In genomic region chr5:89470483-89470882, GRCm38 (mm10) we compare ENCODE assay signal across 40 mouse cellular contexts. TPM values are rescaled to one million over a fixed set of nuclear protein-coding genes. Genes with fewer than 3 reads are reported as not detected.
"Had no signal": no experiment of that assay in that cellular context is flagged by ENCODE, and none has a peak within 500 bp of the region (broad histone marks: within the 10 kb centered on the region; RNA-seq: fewer than 3 reads in every experiment).

No protein-coding gene starts in this region.

- H3K27ac ChIP-seq: gastrocnemius, adult 2 months; heart, embryonic 10.5 days; hindbrain, embryonic 10.5 days; hindbrain, embryonic 12.5 days; hindbrain, embryonic 14.5 days; intestine, embryonic 15.5 days; layer of hippocampus, adult 2 months; left cerebral cortex, adult 2 months; limb, embryonic 10.5 days; limb, embryonic 12.5 days; liver, embryonic 12.5 days; liver, embryonic 14.5 days had no signal

- ATAC-seq: hindbrain, embryonic 16.5 days; inflammation-experienced regulatory T-cells, adult 6 months; intestine, embryonic 15.5 days; liver, embryonic 12.5 days had no signal

- H3K27me3 ChIP-seq: heart, embryonic 12.5 days; hindbrain, embryonic 12.5 days; intestine, embryonic 15.5 days; limb, embryonic 12.5 days; liver, embryonic 12.5 days had no signal

- H3K4me1 ChIP-seq: heart, embryonic 10.5 days; heart, embryonic 12.5 days; hindbrain, embryonic 10.5 days; hindbrain, embryonic 12.5 days; intestine, embryonic 15.5 days; limb, embryonic 10.5 days; limb, embryonic 12.5 days; liver, embryonic 12.5 days had no signal

- DNase-seq: gastrocnemius, adult 2 months; gastrocnemius, postnatal 10 days; gastrocnemius, postnatal 25 days; heart, adult 18-20 months; heart, postnatal 10 days; heart, postnatal 4 days; kidney, adult 11 months; kidney, adult 2 months; kidney, adult 9 months; kidney, postnatal 10 days; kidney, postnatal 25 days; kidney, postnatal 4 days; liver had no signal

- H3K9me3 ChIP-seq: heart, embryonic 10.5 days; heart, embryonic 12.5 days; hindbrain, embryonic 10.5 days; hindbrain, embryonic 12.5 days; intestine, embryonic 15.5 days; limb, embryonic 10.5 days; limb, embryonic 12.5 days; liver, embryonic 12.5 days had no signal

- H3K4me2 ChIP-seq: heart, embryonic 12.5 days; hindbrain, embryonic 12.5 days; hindbrain, embryonic 14.5 days; intestine, embryonic 15.5 days; limb, embryonic 12.5 days; liver, embryonic 12.5 days had no signal

- H3K9ac ChIP-seq: heart, embryonic 12.5 days; hindbrain, embryonic 12.5 days; hindbrain, embryonic 14.5 days; intestine, embryonic 15.5 days; limb, embryonic 12.5 days; liver, embryonic 12.5 days; liver, embryonic 14.5 days had no signal

- H3K36me3 ChIP-seq: heart, embryonic 10.5 days; heart, embryonic 12.5 days; hindbrain, embryonic 10.5 days; hindbrain, embryonic 12.5 days; intestine, embryonic 15.5 days; limb, embryonic 10.5 days; limb, embryonic 12.5 days; liver, embryonic 12.5 days had no signal

- H3K4me3 ChIP-seq: gastrocnemius, adult 2 months; heart, embryonic 10.5 days; heart, embryonic 12.5 days; hindbrain, embryonic 10.5 days; hindbrain, embryonic 12.5 days; intestine, embryonic 15.5 days; layer of hippocampus, adult 2 months; left cerebral cortex, adult 2 months; limb, embryonic 10.5 days; limb, embryonic 12.5 days; liver, embryonic 12.5 days had no signal

RNA-seq across cellular contexts. Expression of gene Gc, which starts 12.8 kb away (rescaled TPM):
- total RNA-seq: gastrocnemius, adult 2 months; gastrocnemius, postnatal 25 days; granulocyte monocyte progenitor cell, adult 5-6 weeks; heart, adult 18-20 months; heart, adult 8-10 months; heart, postnatal 10 days; heart, postnatal 25 days; heart, postnatal 4 days; layer of hippocampus, adult 2 months; layer of hippocampus, postnatal 10 days; layer of hippocampus, postnatal 25 days; left cerebral cortex, adult 2 months; left cerebral cortex, postnatal 14 days; left cerebral cortex, postnatal 36 days had no signal
- polyA plus RNA-seq: heart, embryonic 14.5 days; hindbrain, embryonic 10.5 days; hindbrain, embryonic 12.5 days; hindbrain, embryonic 14.5 days; limb, embryonic 10.5 days; limb, embryonic 12.5 days had no signal

RNA-seq across cellular contexts. Expression of gene Npffr2, which starts 56.7 kb away (rescaled TPM):
- total RNA-seq: gastrocnemius, adult 2 months; gastrocnemius, postnatal 10 days; gastrocnemius, postnatal 25 days; gastrocnemius, postnatal 4 days; granulocyte monocyte progenitor cell, adult 5-6 weeks; heart, adult 8-10 months; heart, postnatal 10 days; heart, postnatal 25 days; heart, postnatal 4 days; layer of hippocampus, adult 2 months; layer of hippocampus, postnatal 10 days; layer of hippocampus, postnatal 25 days had no signal
- polyA plus RNA-seq: heart, embryonic 12.5 days; heart, embryonic 14.5 days; heart, embryonic 16.5 days; hindbrain, embryonic 12.5 days; inflammation-experienced regulatory T-cells, adult 6 months; intestine, embryonic 15.5 days; kidney, adult 2 months; kidney, embryonic 16.5 days; limb, embryonic 12.5 days; limb, embryonic 14.5 days; liver, embryonic 12.5 days; liver, embryonic 14.5 days; liver, embryonic 16.5 days had no signal
